Mouse (Mus musculus) right cerebral cortex, postnatal 36 days (tissue): ENCODE results near the gene Lztr1.
A peak's percentile ranks its signal among the peaks of the same experiment; 100 is the strongest.
"Not testable (repeated sequence)": the region's sequence is repeated elsewhere in the genome, so short reads cannot be mapped to it uniquely, and the experiment has no call there.

ENCODE experiments used
- DNase-seq, 2 experiments: peaks; one replicate each; pipeline ENCODE4 v3.0.0; 2022; ENCODE audit warnings: low spot score in 2 of 2, mixed read lengths in 1 of 2

Lztr1 gene

GRCm38 (mm10) chr16:17507018-17507552 is 1.4 kb upstream of the Lztr1 start:
- DNase-seq, result no peak

DNA sequence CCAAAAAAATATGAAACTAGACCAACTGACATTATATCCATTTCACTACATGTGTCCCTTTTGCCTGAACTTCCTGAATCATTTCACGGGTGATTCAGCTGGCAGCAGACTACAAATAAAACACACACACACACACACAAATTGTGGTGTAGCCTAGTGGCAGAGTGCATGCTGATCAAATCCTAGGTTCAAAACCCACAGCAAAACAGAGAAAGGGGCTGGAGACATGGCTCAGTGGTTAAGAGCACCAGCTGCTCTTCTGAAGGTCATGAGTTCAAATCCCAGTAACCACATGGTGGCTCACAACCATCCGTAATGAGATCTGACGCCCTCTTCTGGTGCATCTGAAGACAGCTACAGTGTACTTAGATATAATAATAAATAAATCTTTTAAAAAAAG is 457 bp upstream of the Lztr1 start:
- DNase-seq, result not testable (repeated sequence)

DNA sequence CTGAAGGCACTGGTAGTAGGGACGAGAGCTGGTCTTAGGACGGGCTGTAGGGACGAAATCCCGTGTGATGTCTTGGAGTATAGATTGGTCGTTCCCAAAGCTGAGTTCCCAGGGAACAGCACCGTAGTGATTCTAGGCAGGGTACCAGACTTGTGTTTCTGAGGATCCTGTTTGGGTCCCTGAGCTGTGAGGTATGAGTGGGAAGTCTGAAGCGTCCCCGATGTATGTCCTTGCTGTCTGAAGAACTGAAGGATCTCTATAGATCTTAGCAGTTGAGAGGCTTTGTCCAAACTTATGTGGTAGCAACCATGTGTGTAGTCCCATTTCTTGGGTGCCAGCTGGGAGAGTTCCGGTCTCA is 731 bp downstream of the Lztr1 start:
- DNase-seq, result no peak

- no peak for DNase-seq
These were observed 1.7 kb downstream of the Lztr1 start for GRCm38 (mm10) chr16:17510143-17510542.

DNA sequence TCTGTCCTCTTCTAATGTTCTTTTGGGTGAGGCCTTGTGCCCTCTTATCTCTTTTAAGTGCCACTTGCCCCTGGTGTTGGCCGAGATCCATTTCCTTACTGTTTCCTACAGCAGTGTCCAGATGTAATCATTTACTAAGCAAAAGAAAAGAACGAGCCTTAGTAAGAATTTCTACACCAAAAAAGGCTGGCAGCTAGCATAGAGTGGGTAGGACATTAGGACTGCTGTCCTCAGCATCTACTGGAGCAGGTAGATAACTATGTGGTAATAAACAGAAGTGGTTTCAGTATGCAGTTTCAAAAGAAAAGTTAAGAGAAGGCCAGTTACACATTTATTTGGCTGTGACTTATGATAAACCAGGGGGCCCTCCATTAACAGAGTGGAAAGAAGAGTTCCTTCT is 2.2 kb downstream of the Lztr1 start:
- DNase-seq, result no peak

GRCm38 (mm10) chr16:17511431-17511830 is 2.9 kb downstream of the Lztr1 start:
- DNase-seq, result no peak

DNA sequence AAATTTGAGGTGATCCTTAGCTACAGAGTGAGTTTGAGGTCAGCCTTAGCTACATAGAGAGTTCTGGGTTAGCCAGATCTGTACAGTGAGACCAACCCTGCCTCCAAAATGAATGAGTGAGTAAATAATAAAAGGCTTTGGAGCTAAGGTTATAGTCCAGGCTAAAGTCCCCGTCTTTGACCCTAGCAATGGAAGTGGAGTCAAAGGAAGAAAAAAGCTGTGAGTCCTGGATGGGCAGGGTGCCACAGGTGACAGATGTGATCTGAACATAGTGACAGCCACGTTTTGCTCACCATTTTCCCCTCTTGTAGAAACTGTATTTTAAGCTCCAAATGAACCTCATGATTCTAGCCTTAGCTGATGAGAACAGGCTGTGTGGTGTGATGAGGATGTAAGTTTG is 10.4 kb downstream of the Lztr1 start:
- DNase-seq, result no peak

DNA sequence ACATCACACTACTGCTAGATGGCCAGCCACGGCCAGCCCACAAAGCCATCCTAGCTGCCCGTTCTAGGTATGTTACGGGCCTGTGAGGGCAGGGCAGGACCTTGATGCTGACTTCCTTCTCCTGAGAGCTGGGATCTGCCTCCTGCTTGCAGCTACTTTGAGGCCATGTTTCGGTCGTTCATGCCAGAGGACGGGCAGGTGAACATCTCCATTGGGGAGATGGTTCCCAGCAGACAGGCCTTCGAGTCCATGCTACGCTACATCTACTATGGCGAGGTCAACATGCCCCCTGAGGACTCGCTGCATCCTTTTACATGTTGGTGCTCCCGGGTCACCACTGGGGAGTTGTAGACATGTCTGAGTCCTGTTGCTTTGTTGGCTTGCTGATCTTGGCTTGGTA is 15.7 kb downstream of the Lztr1 start:
- DNase-seq, result no peak

DNA sequence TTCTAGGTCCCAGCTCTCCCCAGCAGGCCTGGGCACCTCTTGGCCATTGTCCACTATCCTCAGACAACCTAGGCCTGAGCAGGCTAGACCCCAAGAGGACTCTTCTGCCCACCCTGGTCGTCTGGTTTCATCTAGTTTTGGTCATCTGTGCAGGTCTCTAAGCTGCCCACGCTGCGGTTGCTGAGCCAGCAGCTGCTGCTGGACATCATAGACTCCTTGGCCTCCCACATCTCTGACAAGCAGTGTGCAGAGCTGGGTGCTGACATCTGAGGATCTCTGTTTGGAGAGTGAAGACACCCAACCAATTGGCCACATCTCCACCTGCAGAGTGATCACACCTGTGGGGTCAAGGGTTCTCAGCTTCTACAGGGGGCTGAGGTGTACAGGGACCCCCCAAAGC is 17.0 kb downstream of the Lztr1 start:
- DNase-seq, result no peak

- no peak for DNase-seq
These were observed 17.7 kb downstream of the Lztr1 start for GRCm38 (mm10) chr16:17526223-17526622.

GRCm38 (mm10) chr16:17527606-17528005 is 19.1 kb downstream of the Lztr1 start:
- DNase-seq, result no peak

DNA sequence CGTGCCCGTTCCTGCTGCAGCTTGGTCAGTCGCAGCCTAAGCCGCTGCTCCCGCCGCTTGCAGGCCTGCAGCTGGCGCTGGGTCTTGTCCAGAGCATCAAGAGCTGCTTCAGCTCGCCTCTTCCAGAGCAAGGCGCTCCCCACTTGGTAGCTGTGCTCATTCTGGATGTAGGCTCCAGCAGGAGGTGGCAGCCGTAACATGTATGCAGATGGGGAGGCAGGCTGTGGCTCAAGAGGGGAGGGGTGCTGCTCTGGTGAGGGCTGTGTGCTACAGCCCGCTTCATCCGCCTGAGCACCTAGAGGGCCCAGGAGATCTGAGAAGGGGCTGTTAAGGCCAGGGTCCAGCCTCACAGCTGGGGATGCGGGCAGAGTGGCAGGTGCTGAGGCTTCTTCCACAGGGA is 19.8 kb downstream of the Lztr1 start:
- no peak for DNase-seq

GRCm38 (mm10) chr16:17529981-17530586 is 21.6 kb downstream of the Lztr1 start:
- DNase-seq, result no peak

GRCm38 (mm10) chr16:17530640-17531288 is 22.3 kb downstream of the Lztr1 start, which contains the start of gene Thap7:
Gene Thap7 (minus strand): TSS chr16:17531136.
- DNase-seq, result peak; percentile 93 to 94

DNA sequence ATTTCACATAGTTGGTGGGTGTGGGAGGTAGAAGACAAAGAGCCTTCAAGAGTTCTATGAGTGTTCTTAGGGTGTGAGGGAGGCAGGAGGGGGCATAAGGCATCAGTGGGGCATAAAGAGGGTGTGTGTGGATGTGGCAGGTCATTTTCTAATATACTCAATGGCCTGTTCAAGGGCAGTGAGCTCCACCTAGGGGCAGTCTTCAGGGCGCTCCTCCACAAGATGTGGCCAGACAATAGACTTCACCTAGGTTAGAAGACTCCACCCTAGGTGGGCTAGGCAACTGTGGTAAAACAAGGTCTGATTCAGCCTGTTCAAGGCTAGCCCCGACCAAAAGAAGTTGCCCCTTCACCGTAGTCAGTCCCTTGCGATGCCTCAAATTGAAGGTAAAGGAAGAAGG is 23.8 kb downstream of the Lztr1 start:
- DNase-seq, result no peak

DNA sequence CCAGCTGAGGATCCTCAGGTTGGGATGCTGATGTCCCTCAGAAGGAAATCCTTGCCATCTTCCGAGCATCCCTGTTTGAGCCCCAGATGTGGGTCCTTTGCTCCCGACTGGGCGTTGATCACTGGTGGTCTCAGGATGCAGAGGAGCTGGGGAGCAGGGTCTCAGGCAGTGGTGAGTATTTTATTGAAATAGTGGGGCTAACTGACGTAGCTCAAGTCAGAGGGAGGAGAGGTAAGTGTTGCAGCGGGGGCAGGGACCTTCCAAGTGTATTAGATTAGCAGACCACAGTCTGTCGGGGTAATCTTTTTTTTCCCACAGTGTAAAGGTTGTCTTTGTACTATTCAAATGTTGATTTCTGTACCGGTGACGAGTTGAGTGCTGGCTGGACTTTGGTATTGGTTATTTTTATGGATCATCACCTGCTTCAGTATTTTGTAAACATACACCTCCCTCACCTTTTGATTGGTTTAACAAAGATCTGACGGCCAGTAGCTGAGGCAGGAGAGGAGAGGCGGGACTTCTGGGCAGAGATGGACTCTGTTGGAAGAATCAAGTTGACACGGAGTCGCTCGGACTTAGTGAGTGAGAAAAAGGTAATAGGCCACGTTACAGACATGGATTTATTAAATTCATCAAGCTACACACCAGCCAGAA is 24.3 kb downstream of the Lztr1 start:
- no peak for DNase-seq

- DNase-seq, result no peak
These were observed 28.1 kb downstream of the Lztr1 start for GRCm38 (mm10) chr16:17536584-17536983.

- DNase-seq, result no peak
These were observed 34.1 kb downstream of the Lztr1 start for GRCm38 (mm10) chr16:17542632-17543031.

DNA sequence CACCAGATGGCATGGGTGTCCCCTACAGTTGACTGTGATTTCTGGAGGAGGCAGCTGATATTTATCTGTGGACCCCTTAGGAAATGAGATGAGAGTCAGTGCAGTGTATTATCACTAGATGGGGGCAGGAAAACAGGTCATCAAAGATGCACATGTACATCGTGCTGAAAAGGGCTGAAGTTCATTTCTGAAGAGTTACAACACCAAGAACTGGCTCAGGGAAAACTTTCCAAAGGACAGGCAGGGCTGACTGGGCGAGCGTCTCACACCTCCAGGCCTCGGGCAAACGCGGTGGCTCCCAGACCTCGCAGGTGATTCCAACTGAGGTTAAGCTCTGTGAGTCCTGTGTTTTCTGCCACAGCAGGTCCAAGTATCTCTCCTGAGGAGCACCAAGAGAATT is 44.3 kb downstream of the Lztr1 start:
- DNase-seq, result no peak

DNA sequence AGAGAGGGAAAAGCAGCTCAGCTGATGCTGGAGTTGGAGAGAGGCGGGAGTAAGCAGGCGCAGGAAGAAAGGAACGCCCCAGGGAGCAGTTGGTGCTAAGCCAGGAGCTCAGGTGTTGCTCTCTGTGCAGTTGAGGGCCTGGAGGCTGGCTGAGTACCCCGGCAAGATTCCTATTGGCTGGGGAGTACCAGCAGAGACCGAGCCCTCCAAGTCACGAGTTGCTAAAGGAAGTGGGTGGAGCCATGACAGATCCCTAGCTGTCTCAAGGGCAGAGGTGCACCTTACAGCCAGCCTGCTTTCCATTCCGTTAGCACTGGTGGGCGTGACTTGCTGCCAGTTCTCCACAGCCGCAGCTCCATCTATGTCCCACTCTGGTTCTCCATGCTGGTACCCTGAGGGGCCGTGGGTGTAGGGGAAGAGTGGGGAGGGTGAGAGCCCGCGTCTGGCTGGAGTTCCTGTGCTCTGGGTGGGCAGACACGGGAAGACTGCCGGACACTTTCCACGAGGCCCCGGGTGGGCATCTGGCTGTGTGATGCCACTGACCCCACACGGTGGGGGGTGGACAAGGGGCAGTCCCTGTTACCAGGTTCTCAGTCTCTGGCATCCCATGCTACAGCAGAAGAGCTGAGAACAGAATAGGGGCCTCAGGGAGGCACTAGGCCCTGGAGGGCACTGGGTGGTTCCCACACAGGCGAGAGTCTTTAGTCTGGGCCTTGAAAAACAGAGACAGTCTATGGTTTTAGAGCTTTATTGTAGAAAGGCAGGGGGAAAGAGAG is 45.6 kb downstream of the Lztr1 start:
- no peak for DNase-seq

GRCm38 (mm10) chr16:17554702-17555101 is 46.2 kb downstream of the Lztr1 start:
- not testable (repeated sequence) for DNase-seq

DNA sequence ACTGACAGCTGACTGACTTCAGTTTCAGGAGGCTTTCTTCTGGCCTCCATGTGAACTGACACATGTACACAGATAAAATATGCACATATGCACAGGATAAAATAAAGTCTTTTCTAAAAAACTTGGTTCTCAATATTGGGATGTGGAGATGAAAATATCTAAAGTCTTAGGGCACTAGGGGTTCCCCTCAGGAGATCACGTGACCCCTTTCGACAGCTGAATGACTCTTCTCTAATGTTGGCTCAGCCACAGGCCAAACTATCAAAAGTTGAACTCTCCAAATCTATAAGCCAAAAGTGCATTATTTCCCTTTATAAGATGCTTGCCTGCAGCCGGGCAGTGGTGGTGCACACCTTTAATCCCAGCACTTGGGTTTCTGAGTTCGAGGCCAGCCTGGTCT is 47.7 kb downstream of the Lztr1 start:
- DNase-seq, result no peak
